Mouse (Mus musculus) ES-E14 (cell line): ENCODE measurements at regions not wholly inside any gene's neighbourhood (a gene's known extent, or its start where the extent isn't known, plus 50 kb on each side); places are given as distances from the start of the nearest gene placed in this dataset.

Source experiments
- CHD2 ChIP-seq: IDR thresholded peaks from 2 replicates; pipeline ENCODE4 v1.6.1; 2014; ENCODE audit warnings: mild to moderate bottlenecking, low read depth, low read length, inconsistent platforms
- HCFC1 ChIP-seq: IDR thresholded peaks from 2 replicates; pipeline ENCODE4 v1.6.1; 2012; ENCODE audit warnings: low read length, inconsistent platforms, borderline replicate concordance; ENCODE audit not compliant: insufficient read depth
- MAFK ChIP-seq: IDR thresholded peaks from 2 replicates; pipeline ENCODE4 v1.6.1; 2014; ENCODE audit warnings: mild to moderate bottlenecking, low read depth, low read length, inconsistent platforms; ENCODE audit not compliant: insufficient read depth
- ZC3H11A ChIP-seq: IDR thresholded peaks from 2 replicates; pipeline ENCODE4 v1.6.1; 2012; ENCODE audit warnings: low read depth, mild to moderate bottlenecking, inconsistent platforms, low read length, borderline replicate concordance
- ZNF384 ChIP-seq: IDR thresholded peaks from 2 replicates; pipeline ENCODE4 v1.6.1; 2012; ENCODE audit warnings: low read depth, low read length, inconsistent platforms

- TF ChIP-seq MAFK, result no peak
- no peak for TF ChIP-seq HCFC1
- TF ChIP-seq ZC3H11A, result no peak
- no peak for TF ChIP-seq ZNF384
- TF ChIP-seq CHD2, result no peak
These were observed 58.4 kb downstream of the Sox11 start for GRCm38 (mm10) chr12:27283964-27284363.
